Mouse (Mus musculus): ENCODE measurements around the gene Hhat. TPM values are rescaled to one million over a fixed set of nuclear protein-coding genes. Genes with fewer than 3 reads are reported as not detected.

Gene Hhat
- polyA plus RNA-seq, 1 experiment from 2014 or later, result 16.5 TPM

GRCm38 (mm10) chr1:192487571-192487970, 283.5 kb downstream of the Hhat start:
- no peak overlapping the region for H3K4me2 ChIP-seq (replicated peaks; ENCODE audit: low read depth, low read length)
- no peak overlapping the region for H3K9ac ChIP-seq (ENCODE audit: low read depth, low read length)
- no peak for ATAC-seq (ENCODE audit: low FRiP score, low TSS enrichment)
- H3K9me3 ChIP-seq (ENCODE audit: control insufficient read depth, low read length), result no peaks in the 10 kb centered on the region
- H3K4me3 ChIP-seq (ENCODE audit: low read length), result no peak overlapping the region
- 96% methylated on average over 11 of the region's 11 CpGs for WGBS
- no peaks in the 10 kb centered on the region for H3K27me3 ChIP-seq (ENCODE audit: control insufficient read depth, insufficient read depth, low read length)
- no peak overlapping the region for H3K27ac ChIP-seq (ENCODE audit: low read depth, low read length)
- H3K36me3 ChIP-seq (ENCODE audit: control insufficient read depth, insufficient read depth, low read length), result no peaks in the 10 kb centered on the region
- H3K4me1 ChIP-seq (ENCODE audit: control insufficient read depth, insufficient read depth, low read length), result no peaks in the 10 kb centered on the region

GRCm38 (mm10) chr1:192485030-192485429, 286.0 kb downstream of the Hhat start:
- Histone ChIP-seq H3K9ac (ENCODE audit: low read depth, low read length) (no peak overlapping the region), H3K9me3 (ENCODE audit: control insufficient read depth, low read length) (no peaks in the 10 kb centered on the region), H3K36me3 (ENCODE audit: control insufficient read depth, insufficient read depth, low read length) (no peaks in the 10 kb centered on the region), H3K4me3 (ENCODE audit: low read length) (no peak overlapping the region), H3K4me2 (replicated peaks; ENCODE audit: low read depth, low read length) (no peak overlapping the region), H3K27me3 (ENCODE audit: control insufficient read depth, insufficient read depth, low read length) (no peaks in the 10 kb centered on the region), H3K4me1 (ENCODE audit: control insufficient read depth, insufficient read depth, low read length) (no peaks in the 10 kb centered on the region), H3K27ac (ENCODE audit: low read depth, low read length) (no peak overlapping the region)
- no peak for ATAC-seq (ENCODE audit: low FRiP score, low TSS enrichment)
- 87% methylated on average over 3 of the region's 3 CpGs for WGBS

- Histone ChIP-seq H3K36me3 (ENCODE audit: control insufficient read depth, insufficient read depth, low read length) (no peaks in the 10 kb centered on the region), H3K4me3 (ENCODE audit: low read length) (no peak overlapping the region), H3K4me1 (ENCODE audit: control insufficient read depth, insufficient read depth, low read length) (0 out of 2 replicates have a peak, but pooled peaks cover 4% of the 10 kb centered on the region), H3K4me2 (replicated peaks; ENCODE audit: low read depth, low read length) (no peak overlapping the region), H3K27me3 (ENCODE audit: control insufficient read depth, insufficient read depth, low read length) (no peaks in the 10 kb centered on the region), H3K9me3 (ENCODE audit: control insufficient read depth, low read length) (no peaks in the 10 kb centered on the region), H3K9ac (ENCODE audit: low read depth, low read length) (no peak overlapping the region), H3K27ac (ENCODE audit: low read depth, low read length) (no peak overlapping the region)
- no peak for ATAC-seq (ENCODE audit: low FRiP score, low TSS enrichment)
Observed at GRCm38 (mm10) chr1:192481446-192481845, 289.6 kb downstream of the Hhat start.

GRCm38 (mm10) chr1:192480072-192480784, 290.8 kb downstream of the Hhat start:
- H3K27me3 ChIP-seq (ENCODE audit: control insufficient read depth, insufficient read depth, low read length), result no peaks in the 10 kb centered on the region
- no peak for ATAC-seq (ENCODE audit: low FRiP score, low TSS enrichment)
- H3K4me2 ChIP-seq (replicated peaks; ENCODE audit: low read depth, low read length), result no peak overlapping the region
- no peak overlapping the region for H3K4me3 ChIP-seq (ENCODE audit: low read length)
- H3K9me3 ChIP-seq (ENCODE audit: control insufficient read depth, low read length), result no peaks in the 10 kb centered on the region
- no peak overlapping the region for H3K9ac ChIP-seq (ENCODE audit: low read depth, low read length)
- WGBS, result 81% methylated on average over 8 of the region's 8 CpGs
- no peak overlapping the region for H3K27ac ChIP-seq (ENCODE audit: low read depth, low read length)
- H3K4me1 ChIP-seq (ENCODE audit: control insufficient read depth, insufficient read depth, low read length), result 0 out of 2 replicates have a peak, but pooled peaks cover 4% of the 10 kb centered on the region
- H3K36me3 ChIP-seq (ENCODE audit: control insufficient read depth, insufficient read depth, low read length), result no peaks in the 10 kb centered on the region

- H3K4me3 ChIP-seq (ENCODE audit: low read length), result no peak overlapping the region
- H3K9me3 ChIP-seq (ENCODE audit: control insufficient read depth, low read length), result no peaks in the 10 kb centered on the region
- H3K9ac ChIP-seq (ENCODE audit: low read depth, low read length), result no peak overlapping the region
- 75% methylated on average over 5 of the region's 5 CpGs for WGBS
- no peaks in the 10 kb centered on the region for H3K36me3 ChIP-seq (ENCODE audit: control insufficient read depth, insufficient read depth, low read length)
- no peak overlapping the region for H3K27ac ChIP-seq (ENCODE audit: low read depth, low read length)
- 0 out of 2 replicates have a peak, but pooled peaks cover 4% of the 10 kb centered on the region for H3K4me1 ChIP-seq (ENCODE audit: control insufficient read depth, insufficient read depth, low read length)
- no peak for ATAC-seq (ENCODE audit: low FRiP score, low TSS enrichment)
- H3K27me3 ChIP-seq (ENCODE audit: control insufficient read depth, insufficient read depth, low read length), result no peaks in the 10 kb centered on the region
- no peak overlapping the region for H3K4me2 ChIP-seq (replicated peaks; ENCODE audit: low read depth, low read length)
Observed at GRCm38 (mm10) chr1:192478176-192478575, 292.8 kb downstream of the Hhat start.

GRCm38 (mm10) chr1:192477556-192477955, 293.5 kb downstream of the Hhat start:
- Histone ChIP-seq H3K9ac (ENCODE audit: low read depth, low read length) (no peak overlapping the region), H3K36me3 (ENCODE audit: control insufficient read depth, insufficient read depth, low read length) (no peaks in the 10 kb centered on the region), H3K4me3 (ENCODE audit: low read length) (no peak overlapping the region), H3K27me3 (ENCODE audit: control insufficient read depth, insufficient read depth, low read length) (no peaks in the 10 kb centered on the region), H3K4me1 (ENCODE audit: control insufficient read depth, insufficient read depth, low read length) (0 out of 2 replicates have a peak, but pooled peaks cover 4% of the 10 kb centered on the region), H3K27ac (ENCODE audit: low read depth, low read length) (no peak overlapping the region), H3K4me2 (replicated peaks; ENCODE audit: low read depth, low read length) (no peak overlapping the region), H3K9me3 (ENCODE audit: control insufficient read depth, low read length) (no peaks in the 10 kb centered on the region)
- no peak for ATAC-seq (ENCODE audit: low FRiP score, low TSS enrichment)
- WGBS, result 73% methylated on average over 6 of the region's 6 CpGs

- no peak for ATAC-seq (ENCODE audit: low FRiP score, low TSS enrichment)
- 56% methylated on average over 7 of the region's 7 CpGs for WGBS
- Histone ChIP-seq H3K27ac (ENCODE audit: low read depth, low read length) (no peak overlapping the region), H3K9ac (ENCODE audit: low read depth, low read length) (no peak overlapping the region), H3K4me1 (ENCODE audit: control insufficient read depth, insufficient read depth, low read length) (0 out of 2 replicates have a peak, but pooled peaks cover 4% of the 10 kb centered on the region), H3K9me3 (ENCODE audit: control insufficient read depth, low read length) (no peaks in the 10 kb centered on the region), H3K27me3 (ENCODE audit: control insufficient read depth, insufficient read depth, low read length) (no peaks in the 10 kb centered on the region), H3K36me3 (ENCODE audit: control insufficient read depth, insufficient read depth, low read length) (no peaks in the 10 kb centered on the region), H3K4me3 (ENCODE audit: low read length) (no peak overlapping the region), H3K4me2 (replicated peaks; ENCODE audit: low read depth, low read length) (no peak overlapping the region)
Observed at GRCm38 (mm10) chr1:192476704-192477103, 294.3 kb downstream of the Hhat start.

- WGBS, result 97% methylated on average over 6 of the region's 6 CpGs
- no peaks in the 10 kb centered on the region for H3K9me3 ChIP-seq (ENCODE audit: control insufficient read depth, low read length)
- no peak overlapping the region for H3K9ac ChIP-seq (ENCODE audit: low read depth, low read length)
- ATAC-seq (ENCODE audit: low FRiP score, low TSS enrichment), result no peak
- H3K4me3 ChIP-seq (ENCODE audit: low read length), result no peak overlapping the region
- 0 out of 2 replicates have a peak, but pooled peaks cover 4% of the 10 kb centered on the region for H3K4me1 ChIP-seq (ENCODE audit: control insufficient read depth, insufficient read depth, low read length)
- H3K27ac ChIP-seq (ENCODE audit: low read depth, low read length), result no peak overlapping the region
- H3K36me3 ChIP-seq (ENCODE audit: control insufficient read depth, insufficient read depth, low read length), result no peaks in the 10 kb centered on the region
- no peaks in the 10 kb centered on the region for H3K27me3 ChIP-seq (ENCODE audit: control insufficient read depth, insufficient read depth, low read length)
- no peak overlapping the region for H3K4me2 ChIP-seq (replicated peaks; ENCODE audit: low read depth, low read length)
Observed at GRCm38 (mm10) chr1:192473134-192473533, 297.9 kb downstream of the Hhat start.

GRCm38 (mm10) chr1:192472366-192472765, 298.7 kb downstream of the Hhat start:
- Histone ChIP-seq H3K36me3 (ENCODE audit: control insufficient read depth, insufficient read depth, low read length) (no peaks in the 10 kb centered on the region), H3K9ac (ENCODE audit: low read depth, low read length) (no peak overlapping the region), H3K27me3 (ENCODE audit: control insufficient read depth, insufficient read depth, low read length) (no peaks in the 10 kb centered on the region), H3K27ac (ENCODE audit: low read depth, low read length) (no peak overlapping the region), H3K4me2 (replicated peaks; ENCODE audit: low read depth, low read length) (no peak overlapping the region), H3K4me1 (ENCODE audit: control insufficient read depth, insufficient read depth, low read length) (0 out of 2 replicates have a peak, but pooled peaks cover 2% of the 10 kb centered on the region), H3K9me3 (ENCODE audit: control insufficient read depth, low read length) (no peaks in the 10 kb centered on the region), H3K4me3 (ENCODE audit: low read length) (no peak overlapping the region)
- ATAC-seq (ENCODE audit: low FRiP score, low TSS enrichment), result no peak
- WGBS, result 46% methylated on average over 4 of the region's 4 CpGs

Measured in kidney, embryonic 14.5 days (tissue).